Mouse (Mus musculus) E14TG2a.4 (cell line): Measurements from ENCODE around the gene Dnajc6.

ENCODE experiments used
- CTCF ChIP-seq: conservative IDR thresholded peaks from 2 replicates; pipeline ENCODE4 v1.5.1; 2014; ENCODE audit warnings: low read length
- NANOG ChIP-seq: IDR thresholded peaks from 2 replicates; pipeline ENCODE4 v1.6.1; 2014; ENCODE audit warnings: borderline replicate concordance, low read length, mixed read lengths
- POU5F1 ChIP-seq: IDR thresholded peaks from 2 replicates; pipeline ENCODE4 v1.6.1; 2014; ENCODE audit warnings: low read length, borderline replicate concordance

GRCm38 (mm10) chr4:101647976-101648642 is 151.7 kb downstream of the Dnajc6 start:
- TF ChIP-seq CTCF (no peak), NANOG (0 out of 2 replicates have a peak, but pooled peaks have one; percentile 24), POU5F1 (no peak)
